Mouse (Mus musculus) limb, embryonic 13.5 days (tissue): ENCODE data around the gene Usp8. TPM values are rescaled to one million over a fixed set of nuclear protein-coding genes. Genes with fewer than 3 reads are reported as not detected.

Experiments used
- ATAC-seq: fragments of 200-750 bp; cut with Nextera tagmentation; 2 replicates; pipeline ENCODE4 v1.8.0; 2017; ENCODE audit warnings: low read depth, moderate number of reproducible peaks, moderate TSS enrichment; ENCODE audit not compliant: low FRiP score
- H3K27ac ChIP-seq: fragments of 300-500 bp; sonication (generic); 2 replicates; pipeline ENCODE4 v1.5.1; 2015; ENCODE audit warnings: inconsistent platforms, mild to moderate bottlenecking, moderate library complexity
- H3K27me3 ChIP-seq: fragments of 300-500 bp; sonication (generic); 2 replicates; pipeline ENCODE4 v1.6.1; 2015; ENCODE audit warnings: mild to moderate bottlenecking, inconsistent platforms
- H3K36me3 ChIP-seq: fragments of 300-500 bp; sonication (generic); 2 replicates; pipeline ENCODE4 v1.6.1; 2015; ENCODE audit warnings: inconsistent platforms, mild to moderate bottlenecking, moderate library complexity
- H3K4me1 ChIP-seq: fragments of 300-500 bp; sonication (generic); 2 replicates; pipeline ENCODE4 v1.6.1; 2015; ENCODE audit warnings: inconsistent platforms
- H3K4me2 ChIP-seq: fragments of 300-500 bp; sonication (generic); replicated peaks from 2 replicates; pipeline ENCODE4 v1.6.1; 2015; ENCODE audit warnings: inconsistent platforms, mild to moderate bottlenecking, moderate library complexity
- H3K4me3 ChIP-seq: fragments of 300-500 bp; sonication (generic); 2 replicates; pipeline ENCODE4 v1.5.1; 2015; ENCODE audit warnings: moderate library complexity, mild to moderate bottlenecking, inconsistent platforms
- H3K9ac ChIP-seq: fragments of 300-500 bp; sonication (generic); 2 replicates; pipeline ENCODE4 v1.6.1; 2015; ENCODE audit warnings: mild to moderate bottlenecking, inconsistent platforms
- H3K9me3 ChIP-seq: fragments of 300-500 bp; sonication (generic); 2 replicates; pipeline ENCODE4 v1.6.1; 2016; ENCODE audit warnings: inconsistent platforms
- WGBS: fragments of 180-500 bp; shearing (Covaris S2); methylation state at CpG from one replicate; pipeline ENCODE4 v1.1.7; 2015; 5-methylcytosine and 5-hydroxymethylcytosine counted together
- polyA plus RNA-seq: library from polyadenylated mRNA; unstranded; fragments of >200 nt; fragmentation: Nextera tagmentation; extraction: Ambion mirVana; gene quantifications from 2 replicates; pipeline ENCODE4 v1.2.1, GENCODE M21; 2015

The Usp8 gene
- polyA plus RNA-seq, 1 experiment from 2014 or later: 38.6 TPM

DNA sequence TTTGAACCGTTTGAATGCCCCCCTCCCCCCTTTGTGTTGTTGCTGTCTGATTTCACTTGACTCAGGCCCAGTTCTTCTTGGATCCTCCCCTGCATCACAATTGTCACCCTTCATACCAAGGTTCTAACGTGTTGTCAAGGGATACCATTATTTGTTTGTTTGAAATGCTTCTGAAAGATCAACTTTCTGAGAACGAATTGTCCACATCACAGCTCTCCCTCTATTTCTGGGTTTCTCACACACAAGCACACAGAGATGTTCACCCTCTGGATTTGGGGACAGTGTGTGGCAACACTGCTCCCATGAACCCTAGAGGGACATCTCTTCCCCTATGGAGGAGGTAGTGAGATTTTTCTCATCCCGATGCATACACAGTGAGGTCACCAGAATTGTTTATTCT is 76.2 kb downstream of the Usp8 start, which contains the start of gene Usp50:
TSS of gene Usp50 (minus strand) at position 101 of the 400 bp plus-strand sequence.
- Histone ChIP-seq H3K36me3 (no peaks in the 10 kb centered on the region), H3K4me3 (no peak within 1 kb of the TSS), H3K4me1 (peaks cover 9% of the 10 kb centered on the region; the same call in 1 of the 2 replicates), H3K9me3 (no peaks in the 10 kb centered on the region), H3K27me3 (no peaks in the 10 kb centered on the region), H3K27ac (no peak within 1 kb of the TSS), H3K9ac (no peak within 1 kb of the TSS), H3K4me2 (no peak within 1 kb of the TSS)
- WGBS: 69% methylated on average over 4 of the region's 4 CpGs
- ATAC-seq: no peak

- Histone ChIP-seq H3K27me3 (no peaks in the 10 kb centered on the region), H3K4me2 (no peak overlapping the region), H3K9me3 (no peaks in the 10 kb centered on the region), H3K4me3 (no peak overlapping the region), H3K9ac (no peak overlapping the region), H3K4me1 (peaks cover 9% of the 10 kb centered on the region; the same call in 1 of the 2 replicates), H3K27ac (no peak overlapping the region; the same call in 1 of the 2 replicates), H3K36me3 (peaks cover 22% of the 10 kb centered on the region)
- 54% methylated on average over 9 of the region's 9 CpGs for WGBS
- ATAC-seq: peak; percentile 15; the same call in 1 of the 2 replicates
Measured at GRCm38 (mm10) chr2:126787721-126788342, 80.7 kb downstream of the Usp8 start.

DNA sequence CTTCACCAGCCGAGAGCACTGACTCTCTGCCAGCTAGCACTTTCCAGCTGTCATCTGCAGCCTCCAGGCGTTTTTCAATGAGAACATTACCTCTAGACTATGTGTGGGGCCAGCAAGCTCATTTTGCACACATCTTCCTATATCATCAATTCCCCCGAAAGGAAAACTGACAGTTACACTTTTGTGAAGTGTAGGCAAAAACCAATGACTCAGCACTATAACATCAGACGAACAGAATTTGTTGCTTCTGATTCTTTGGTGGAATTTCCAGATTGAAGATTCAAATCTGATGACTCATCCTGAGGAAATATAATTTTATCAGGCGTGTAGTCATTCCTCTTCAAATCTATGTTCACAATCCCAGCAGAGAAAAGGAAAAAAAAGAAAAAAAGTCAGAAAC is 85.5 kb downstream of the Usp8 start:
- Histone ChIP-seq H3K9ac (no peak overlapping the region), H3K4me1 (peaks cover 4% of the 10 kb centered on the region; the same call in 1 of the 2 replicates), H3K36me3 (peaks cover 57% of the 10 kb centered on the region), H3K27ac (no peak overlapping the region), H3K4me3 (no peak overlapping the region), H3K9me3 (no peaks in the 10 kb centered on the region), H3K4me2 (no peak overlapping the region), H3K27me3 (no peaks in the 10 kb centered on the region)
- no peak for ATAC-seq
- 72% methylated on average over 5 of the region's 5 CpGs for WGBS

- H3K4me3 ChIP-seq: no peak overlapping the region
- H3K4me1 ChIP-seq: no peaks in the 10 kb centered on the region
- H3K27ac ChIP-seq: no peak overlapping the region
- no peaks in the 10 kb centered on the region for H3K9me3 ChIP-seq
- peaks cover 74% of the 10 kb centered on the region for H3K36me3 ChIP-seq
- H3K27me3 ChIP-seq: no peaks in the 10 kb centered on the region
- no peak overlapping the region for H3K4me2 ChIP-seq
- 78% methylated on average over 3 of the region's 3 CpGs for WGBS
- ATAC-seq: no peak
- no peak overlapping the region for H3K9ac ChIP-seq
Measured at GRCm38 (mm10) chr2:126795708-126796107, 88.6 kb downstream of the Usp8 start.

DNA sequence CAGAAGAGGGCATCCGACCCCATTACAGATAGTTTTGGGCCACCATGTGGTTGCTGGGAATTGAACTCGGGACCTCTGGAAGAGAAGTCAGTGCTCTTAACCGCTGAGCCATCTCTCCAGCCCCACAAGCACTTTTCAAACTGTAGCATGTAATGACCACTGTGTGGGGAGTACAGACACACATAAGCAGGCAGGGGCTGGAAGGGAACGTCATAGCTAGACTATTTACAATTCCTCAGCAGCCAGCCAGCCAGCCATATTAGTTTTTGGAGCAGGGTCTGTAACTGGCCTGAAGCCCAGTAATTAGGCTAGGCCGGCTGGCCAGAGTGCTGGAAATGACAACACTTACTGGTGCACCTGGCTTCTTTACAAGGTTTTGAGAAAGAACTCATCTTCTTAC is 91.3 kb downstream of the Usp8 start:
- no peak overlapping the region for H3K9ac ChIP-seq
- WGBS: 81% methylated on average over 5 of the region's 5 CpGs
- H3K27me3 ChIP-seq: no peaks in the 10 kb centered on the region
- peaks cover 70% of the 10 kb centered on the region for H3K36me3 ChIP-seq
- no peak overlapping the region; the same call in 1 of the 2 replicates for H3K27ac ChIP-seq
- H3K4me1 ChIP-seq: no peaks in the 10 kb centered on the region
- no peak for ATAC-seq
- no peak overlapping the region for H3K4me3 ChIP-seq
- no peak overlapping the region for H3K4me2 ChIP-seq
- no peaks in the 10 kb centered on the region for H3K9me3 ChIP-seq

GRCm38 (mm10) chr2:126801980-126802379 is 94.9 kb downstream of the Usp8 start:
- no peak for ATAC-seq
- Histone ChIP-seq H3K36me3 (peaks cover 74% of the 10 kb centered on the region), H3K4me1 (no peaks in the 10 kb centered on the region), H3K4me2 (no peak overlapping the region), H3K27me3 (no peaks in the 10 kb centered on the region), H3K9me3 (no peaks in the 10 kb centered on the region), H3K4me3 (no peak overlapping the region), H3K27ac (no peak overlapping the region), H3K9ac (no peak overlapping the region)
- 91% methylated on average over 3 of the region's 3 CpGs for WGBS

Other genes starting within 250 kb of the Usp8 start
- 0.22 and 0.41 TPM in 2 replicates for gene Atp8b4, start 206.7 kb upstream of the Usp8 start, polyA plus RNA-seq
- 0.73 and 0.83 TPM in 2 replicates for gene Slc27a2, start 154.9 kb upstream of the Usp8 start, polyA plus RNA-seq
- 3.9 and 5.0 TPM in 2 replicates for gene Hdc, start 88.0 kb upstream of the Usp8 start, polyA plus RNA-seq
- 68.2 and 69.6 TPM in 2 replicates for gene Gabpb1, start 31.0 kb upstream of the Usp8 start, polyA plus RNA-seq
- 2.6 and 2.8 TPM in 2 replicates for gene Usp50, start 76.1 kb downstream of the Usp8 start, polyA plus RNA-seq
- gene Trpm7, start 168.9 kb downstream of the Usp8 start, polyA plus RNA-seq: 65.3 and 69.5 TPM in 2 replicates
- gene Sppl2a, start 225.9 kb downstream of the Usp8 start, polyA plus RNA-seq: 51.2 and 53.2 TPM in 2 replicates